Mouse (Mus musculus): ENCODE measurements around the gene Tbc1d24.

Gene Tbc1d24

DNA sequence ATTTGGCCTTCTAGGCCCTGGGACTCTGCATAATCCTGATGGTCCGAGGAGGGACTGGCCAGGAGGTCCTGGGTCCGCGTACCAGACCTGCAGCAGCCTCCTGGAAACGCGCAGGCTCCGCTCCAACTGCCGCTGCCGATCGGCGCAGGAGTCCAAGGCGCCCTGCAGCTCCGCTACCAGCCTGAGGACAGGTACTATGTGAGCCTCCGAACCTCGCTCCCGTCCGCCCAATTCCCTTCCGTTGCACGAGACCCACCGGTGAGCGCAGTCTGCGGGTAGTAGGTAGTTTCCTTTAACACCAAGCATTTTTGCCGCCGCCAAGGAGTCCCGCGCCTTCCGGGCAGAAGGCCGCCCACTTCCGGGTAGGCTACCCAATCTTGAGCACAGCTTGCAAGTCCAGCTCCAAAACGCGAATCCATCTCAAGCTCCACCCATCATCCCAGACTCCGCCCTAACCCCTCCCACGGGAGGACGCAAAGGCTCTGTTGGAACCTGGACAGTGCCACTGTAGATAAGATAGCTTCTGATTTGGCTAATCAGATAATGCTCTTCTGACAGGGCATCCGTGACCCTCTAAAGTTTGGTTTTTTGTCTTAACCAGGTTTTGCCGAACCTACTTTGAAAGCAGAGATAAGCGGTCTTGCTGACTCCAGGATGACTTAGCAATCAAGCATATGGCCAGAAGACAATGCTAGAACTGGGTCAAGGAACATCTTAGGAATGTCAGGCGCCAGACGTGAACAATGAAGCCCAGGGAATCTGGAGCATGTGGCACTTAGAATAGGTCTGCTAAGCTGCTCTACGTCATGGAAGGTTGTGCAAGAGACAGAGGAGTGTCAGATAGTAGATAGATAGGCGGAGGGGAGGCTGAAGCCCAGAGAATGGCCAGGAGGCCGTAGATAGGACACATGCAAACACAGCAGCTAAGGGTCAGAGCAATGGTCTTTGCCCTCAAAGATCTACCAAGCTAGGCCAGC, 15.4 kb upstream of the Tbc1d24 start, which contains the start of gene Tedc2:
Gene Tedc2, minus strand, starts transcription at position 417 of the 977 bp plus-strand sequence.
- peak; percentile 96 for TF ChIP-seq GATA4 (IDR thresholded peaks at IDR 0.05; ENCODE audit: insufficient replicate concordance, low read length)

DNA sequence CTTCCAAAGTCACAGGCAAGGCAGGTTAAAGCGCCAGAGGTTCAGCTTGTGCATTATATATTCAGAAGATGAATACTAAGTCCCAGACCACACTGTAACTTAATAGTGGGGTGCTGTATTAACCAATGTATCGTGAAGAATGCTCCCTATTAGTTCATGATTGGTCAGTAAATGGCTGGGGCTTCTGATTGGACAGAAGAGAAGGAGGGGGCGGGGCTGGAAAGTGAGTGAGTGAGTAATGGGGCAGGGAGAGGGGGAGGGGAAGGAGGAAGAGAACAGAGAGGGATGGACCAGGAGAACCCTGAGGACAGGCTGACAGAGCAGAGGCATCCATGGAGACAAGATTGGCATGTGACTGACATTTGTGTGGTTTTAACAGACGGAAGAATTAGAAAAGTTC, 11.5 kb upstream of the Tbc1d24 start:
- no peak for TF ChIP-seq GATA4 (IDR thresholded peaks at IDR 0.05; ENCODE audit: insufficient replicate concordance, low read length)

DNA sequence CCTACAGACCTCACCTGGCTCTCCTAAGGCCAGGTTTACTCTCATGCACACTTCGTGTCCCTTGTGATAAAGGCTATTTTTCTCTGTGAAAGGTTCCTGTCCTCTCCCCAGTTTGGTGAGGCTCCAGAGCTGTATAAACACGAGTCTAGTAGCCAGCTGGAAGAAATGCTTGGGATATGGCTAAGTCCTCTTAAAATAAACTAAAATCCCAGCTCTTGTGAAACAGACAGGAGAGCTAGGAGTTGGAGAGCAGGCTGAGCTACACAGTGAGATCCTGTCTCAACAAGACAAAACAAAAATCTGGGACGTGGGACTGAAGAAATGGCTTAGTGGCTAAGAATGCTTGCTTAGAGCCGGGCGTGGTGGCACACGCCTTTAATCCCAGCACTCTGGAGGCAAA, 7.8 kb upstream of the Tbc1d24 start:
- no peak; the same call in 1 of the 2 replicates for TF ChIP-seq GATA4 (IDR thresholded peaks at IDR 0.05; ENCODE audit: insufficient replicate concordance, low read length)

- TF ChIP-seq GATA4 (IDR thresholded peaks at IDR 0.05; ENCODE audit: insufficient replicate concordance, low read length), result no peak
Measured at GRCm38 (mm10) chr17:24212441-24213018, 7.2 kb upstream of the Tbc1d24 start.

DNA sequence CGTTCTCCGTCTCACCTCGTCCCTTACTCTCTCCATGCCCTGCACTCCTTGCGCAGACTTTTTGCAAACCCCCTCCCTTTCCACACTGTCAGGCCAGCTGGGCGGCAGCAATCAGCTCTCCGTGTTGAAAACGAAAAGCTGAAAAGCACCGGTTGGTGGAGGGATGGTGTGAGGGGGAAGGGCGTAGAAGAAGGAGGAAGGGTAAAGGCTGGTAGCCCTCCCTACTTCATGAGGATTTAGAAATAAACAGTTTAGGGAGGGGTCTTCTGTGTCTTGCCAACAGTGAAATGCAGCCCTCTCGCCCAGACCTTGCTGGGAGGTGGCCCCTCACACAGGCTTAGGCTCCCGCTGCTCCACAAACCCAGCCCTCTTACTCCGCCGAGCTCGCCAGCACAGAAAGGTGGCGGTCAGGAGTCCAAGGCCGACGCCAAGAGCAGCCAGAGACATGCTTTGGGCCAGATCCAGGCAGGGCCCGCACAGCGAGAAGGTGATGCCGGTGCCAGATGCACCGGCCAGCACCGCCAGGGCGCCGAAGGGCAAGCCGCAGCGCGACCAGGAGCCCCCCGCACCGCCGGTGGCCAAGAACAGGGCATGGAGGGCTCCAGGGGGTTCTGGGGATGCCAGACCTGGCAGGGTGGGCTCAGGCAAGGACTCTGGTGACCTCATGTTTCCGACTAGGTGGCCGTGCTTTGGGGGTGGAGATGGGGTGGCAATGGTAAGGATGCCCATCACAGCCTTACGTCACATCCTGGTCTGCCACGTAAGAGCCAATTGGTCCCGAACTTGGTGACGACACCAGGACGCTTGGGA, 6.5 kb upstream of the Tbc1d24 start:
- TF ChIP-seq GATA4 (IDR thresholded peaks at IDR 0.05; ENCODE audit: insufficient replicate concordance, low read length), result no peak

DNA sequence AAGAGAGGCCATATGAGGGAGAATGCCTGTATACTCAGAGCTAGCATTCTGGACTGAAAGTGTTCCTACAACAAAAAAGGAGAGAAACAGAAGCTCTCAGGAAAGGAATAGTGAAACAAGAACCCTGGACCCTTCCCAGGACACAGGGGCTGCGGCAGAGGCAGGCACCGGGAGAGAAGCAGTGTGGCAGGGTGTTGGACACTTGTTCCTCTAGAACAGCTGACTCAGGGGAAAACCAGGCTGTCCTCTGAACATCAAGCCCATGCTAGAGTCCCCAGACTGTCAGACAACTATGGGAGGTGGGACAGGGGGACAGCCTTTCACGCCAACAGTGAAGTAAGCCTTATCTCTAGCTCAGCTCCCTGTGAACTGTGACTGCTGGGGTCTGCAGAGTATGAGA, 5.2 kb upstream of the Tbc1d24 start:
- no peak for TF ChIP-seq GATA4 (IDR thresholded peaks at IDR 0.05; ENCODE audit: insufficient replicate concordance, low read length)

GRCm38 (mm10) chr17:24209916-24210240, 4.5 kb upstream of the Tbc1d24 start:
- no peak for TF ChIP-seq GATA4 (IDR thresholded peaks at IDR 0.05; ENCODE audit: insufficient replicate concordance, low read length)

- no peak for TF ChIP-seq GATA4 (IDR thresholded peaks at IDR 0.05; ENCODE audit: insufficient replicate concordance, low read length)
Measured at GRCm38 (mm10) chr17:24209043-24209915, 3.9 kb upstream of the Tbc1d24 start, which contains the start of gene Ntn3. TSS of gene Ntn3 (minus strand) at chr17:24209531.

GRCm38 (mm10) chr17:24208641-24209042, 3.3 kb upstream of the Tbc1d24 start:
- TF ChIP-seq GATA4 (IDR thresholded peaks at IDR 0.05; ENCODE audit: insufficient replicate concordance, low read length), result no peak

- TF ChIP-seq GATA4 (IDR thresholded peaks at IDR 0.05; ENCODE audit: insufficient replicate concordance, low read length), result no peak
Measured at GRCm38 (mm10) chr17:24207768-24208640, 2.6 kb upstream of the Tbc1d24 start.

- TF ChIP-seq GATA4 (IDR thresholded peaks at IDR 0.05; ENCODE audit: insufficient replicate concordance, low read length), result peak; percentile 49; the same call in 1 of the 2 replicates
Measured at GRCm38 (mm10) chr17:24206451-24207351, 1.3 kb upstream of the Tbc1d24 start.

DNA sequence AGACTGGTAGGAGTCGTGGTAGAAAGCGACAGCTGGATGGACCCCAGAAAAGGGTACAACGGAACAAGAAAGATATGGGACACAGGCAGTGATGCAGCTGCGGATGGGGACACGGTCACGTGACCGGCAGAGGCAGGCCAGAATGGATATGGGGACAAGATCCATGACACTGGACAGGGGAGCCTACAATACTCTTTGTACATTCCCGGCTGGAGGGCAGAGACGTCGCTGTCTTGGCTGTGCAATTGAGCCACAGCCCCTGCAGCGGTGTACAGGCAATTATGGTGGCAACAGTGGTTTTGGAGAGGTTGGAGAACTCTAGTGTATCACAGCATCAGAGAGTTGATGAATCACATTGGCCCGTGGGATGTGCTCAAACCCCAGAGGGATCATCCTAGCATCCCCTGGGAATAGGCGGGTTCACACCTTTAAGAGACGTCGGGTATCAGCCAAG, 573 bp upstream of the Tbc1d24 start:
- no peak for TF ChIP-seq GATA4 (IDR thresholded peaks at IDR 0.05; ENCODE audit: insufficient replicate concordance, low read length)
